In genomic region chr14:23046330-23046729, GRCm38 (mm10) we compare ENCODE assay signal across 8 mouse cellular contexts.
DNase-seq lines count a peak whose midpoint lies in the region; ATAC-seq and TF ChIP-seq lines count a peak whose summit lies in the region.

No protein-coding gene starts in this region.

- H3K36me3 ChIP-seq in E14TG2a.4 (ENCODE audit: insufficient read depth, low read length), result no peaks in the 10 kb centered on the region
- no peaks in the 10 kb centered on the region for H3K36me3 ChIP-seq in liver, embryonic 13.5 days

- no peak overlapping the region for H3K4me2 ChIP-seq in liver, embryonic 13.5 days

- H3K9ac ChIP-seq in liver, embryonic 13.5 days, result no peak overlapping the region

- no peaks in the 10 kb centered on the region for H3K27me3 ChIP-seq in E14TG2a.4 (ENCODE audit: insufficient read depth, low read length)
- no peaks in the 10 kb centered on the region for H3K27me3 ChIP-seq in liver, embryonic 13.5 days

- no peak overlapping the region for H3K4me3 ChIP-seq in E14TG2a.4 (replicated peaks; ENCODE audit: low read length)
- no peak overlapping the region for H3K4me3 ChIP-seq in liver, embryonic 13.5 days (replicated peaks)

- H3K4me1 ChIP-seq in E14TG2a.4 (replicated peaks; ENCODE audit: low read depth, low read length), result no peaks in the 10 kb centered on the region
- no peaks in the 10 kb centered on the region for H3K4me1 ChIP-seq in liver, embryonic 13.5 days (replicated peaks)

- peak; percentile 38 for TF ChIP-seq CTCF in E14TG2a.4 (conservative IDR thresholded peaks at IDR 0.05; ENCODE audit: low read length)

- DNase-seq in NIH3T3 (ENCODE audit: low read depth), result peak; percentile 92
- DNase-seq in cerebellum, postnatal 14 days, result peak; percentile 90 to 93
- DNase-seq in gastrocnemius, postnatal 10 days, result peak; percentile 73
- DNase-seq in kidney, postnatal 10 days, result peak; percentile 90
- peak; percentile 2 for DNase-seq in liver, embryonic 13.5 days
- DNase-seq in retina, postnatal 7 days (ENCODE audit: low read depth, low spot score), result peak; percentile 58
- no peak for DNase-seq in natural killer cell, adult 2 months (ENCODE audit: low spot score in 2 of 2)

- WGBS in liver, embryonic 13.5 days (ENCODE audit: insufficient replicate concordance), result 11% methylated on average over 4 of the region's 4 CpGs

- ATAC-seq in liver, embryonic 13.5 days (ENCODE audit: low read depth), result no peak

- no peak overlapping the region for H3K27ac ChIP-seq in liver, embryonic 13.5 days

- H3K9me3 ChIP-seq in E14TG2a.4 (ENCODE audit: low read length), result no peaks in the 10 kb centered on the region
- H3K9me3 ChIP-seq in liver, embryonic 13.5 days (replicated peaks), result no peaks in the 10 kb centered on the region

Comparison
In these comparisons a context has a peak if more than half of its experiments do, and no peak if none do; other contexts are left out.
1. DNase-seq: peak in NIH3T3 (single experiment), cerebellum, postnatal 14 days (2 of 2), gastrocnemius, postnatal 10 days (single experiment), kidney, postnatal 10 days (single experiment), liver, embryonic 13.5 days (single experiment) and retina, postnatal 7 days (single experiment); none in natural killer cell, adult 2 months (0 of 2).